Mouse (Mus musculus): ENCODE results near the gene Kcnj4.

The Kcnj4 gene

GRCm38 (mm10) chr15:79504707-79505452 lies at the start of gene Kcnj4:
Gene Kcnj4 (minus strand): TSS chr15:79505241.
- DNase-seq = no peak

GRCm38 (mm10) chr15:79552566-79552965 lies 47.5 kb upstream of the Kcnj4 start:
- no peak for DNase-seq

GRCm38 (mm10) chr15:79548226-79548625 lies 43.2 kb upstream of the Kcnj4 start:
- no peak for DNase-seq

GRCm38 (mm10) chr15:79547289-79547820 lies 42.3 kb upstream of the Kcnj4 start:
- DNase-seq = peak; percentile 23

GRCm38 (mm10) chr15:79546410-79547288 lies 41.6 kb upstream of the Kcnj4 start, which contains the start of gene Ddx17:
Gene Ddx17 (minus strand): TSS chr15:79546741.
- peak; percentile 95 for DNase-seq

- peak; percentile 68 for DNase-seq
These were observed 40.9 kb upstream of the Kcnj4 start for GRCm38 (mm10) chr15:79545921-79546399.

- no peak for DNase-seq
These were observed 40.5 kb upstream of the Kcnj4 start for GRCm38 (mm10) chr15:79545496-79545895.

- DNase-seq = no peak
These were observed 38.9 kb upstream of the Kcnj4 start for GRCm38 (mm10) chr15:79543968-79544367.

GRCm38 (mm10) chr15:79533796-79534195 lies 28.8 kb upstream of the Kcnj4 start:
- no peak for DNase-seq

- no peak for DNase-seq
These were observed 24.9 kb upstream of the Kcnj4 start for GRCm38 (mm10) chr15:79529935-79530334.

GRCm38 (mm10) chr15:79527991-79528639 lies 23.1 kb upstream of the Kcnj4 start:
- no peak for DNase-seq

- DNase-seq = no peak
These were observed 22.2 kb upstream of the Kcnj4 start for GRCm38 (mm10) chr15:79527192-79527591.

GRCm38 (mm10) chr15:79525979-79526768 lies 21.1 kb upstream of the Kcnj4 start:
- no peak for DNase-seq

- no peak for DNase-seq
These were observed 20.5 kb upstream of the Kcnj4 start for GRCm38 (mm10) chr15:79525564-79525963.

GRCm38 (mm10) chr15:79519400-79520220 lies 14.6 kb upstream of the Kcnj4 start:
- DNase-seq = no peak

- DNase-seq = no peak
These were observed 13.5 kb upstream of the Kcnj4 start for GRCm38 (mm10) chr15:79518571-79518970.

- no peak for DNase-seq
These were observed 12.7 kb upstream of the Kcnj4 start for GRCm38 (mm10) chr15:79517710-79518109.

- peak; percentile 41 for DNase-seq
These were observed 11.4 kb upstream of the Kcnj4 start, which contains the start of gene Kdelr3 for GRCm38 (mm10) chr15:79516171-79517096. Gene Kdelr3 (plus strand): TSS chr15:79516411.

- DNase-seq = no peak
These were observed 8.9 kb upstream of the Kcnj4 start for GRCm38 (mm10) chr15:79513940-79514339.
